Mouse (Mus musculus) mesoderm, embryonic 11.5 days (tissue): ENCODE measurements around the gene Appl1.
A peak's percentile ranks its signal among the peaks of the same experiment; 100 is the strongest.
"Not testable (repeated sequence)": the region's sequence is repeated elsewhere in the genome, so short reads cannot be mapped to it uniquely, and the experiment has no call there.

Experiments
- DNase-seq: peaks from one replicate; pipeline ENCODE4 v3.0.0-alpha.2; 2012; ENCODE audit warnings: low read depth, low spot score

The Appl1 gene

DNA sequence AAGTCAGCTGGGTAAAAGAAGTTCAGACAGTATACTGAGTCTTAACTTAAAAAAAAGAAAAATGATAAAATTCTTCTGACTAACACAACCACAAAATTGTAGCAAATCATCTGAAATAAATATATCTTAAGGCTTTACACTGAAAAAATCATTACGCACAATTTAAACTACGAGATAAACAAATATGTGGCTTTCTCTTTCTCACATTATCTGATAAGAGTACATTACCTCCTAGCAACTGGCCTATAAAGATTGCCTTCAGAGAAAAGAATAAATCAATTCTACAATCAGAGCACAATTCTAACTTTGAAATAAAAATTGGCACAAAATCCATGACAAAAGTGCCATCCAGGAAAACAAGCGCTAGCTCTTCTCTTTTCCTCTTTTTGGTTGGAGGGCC is 1.9 kb downstream of the Appl1 start:
- DNase-seq = no peak

DNA sequence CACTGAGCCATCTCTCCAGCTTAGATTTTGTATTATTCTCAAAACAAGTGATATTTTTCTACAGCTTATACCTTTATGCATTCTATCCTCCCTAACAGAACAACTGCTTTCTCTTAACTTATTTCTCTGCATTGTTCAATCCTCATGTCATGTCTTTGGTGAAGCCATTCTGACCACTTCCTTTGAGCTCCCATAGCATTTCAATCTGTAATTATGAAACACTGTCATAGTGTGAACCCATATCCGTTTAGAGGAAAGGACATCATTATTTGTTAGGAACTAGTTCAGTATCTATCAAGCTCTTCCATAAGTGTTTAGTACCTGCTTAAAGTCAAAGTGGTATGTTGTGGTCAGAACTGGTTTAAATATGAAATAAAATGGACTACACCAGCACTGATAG is 10.5 kb downstream of the Appl1 start:
- no peak for DNase-seq

- DNase-seq = not testable (repeated sequence)
Measured at GRCm38 (mm10) chr14:26956139-26956538, 14.9 kb downstream of the Appl1 start.

GRCm38 (mm10) chr14:26935558-26935957 is 35.5 kb downstream of the Appl1 start:
- no peak for DNase-seq

DNA sequence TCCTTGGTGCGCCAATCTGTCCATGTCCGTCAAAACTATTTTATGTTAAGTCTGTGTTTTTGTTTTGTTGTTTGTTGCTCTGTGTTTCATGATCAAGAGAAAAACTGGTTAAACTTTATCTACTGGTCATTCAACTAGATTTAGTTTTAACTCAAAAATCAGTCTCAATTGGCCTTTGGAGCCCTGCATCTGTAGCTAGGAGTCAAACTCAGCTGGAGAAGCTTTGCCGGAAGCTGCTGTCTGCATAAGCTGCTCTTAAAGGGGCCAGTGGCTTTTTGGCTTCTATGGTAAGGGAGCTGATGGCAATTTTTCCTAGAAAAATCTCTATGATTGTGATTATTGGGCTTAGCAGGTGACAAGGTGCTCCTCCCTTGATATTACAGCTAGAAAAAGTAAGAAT is 36.1 kb downstream of the Appl1 start:
- no peak for DNase-seq

GRCm38 (mm10) chr14:26923702-26924421 is 47.2 kb downstream of the Appl1 start:
- no peak for DNase-seq

DNA sequence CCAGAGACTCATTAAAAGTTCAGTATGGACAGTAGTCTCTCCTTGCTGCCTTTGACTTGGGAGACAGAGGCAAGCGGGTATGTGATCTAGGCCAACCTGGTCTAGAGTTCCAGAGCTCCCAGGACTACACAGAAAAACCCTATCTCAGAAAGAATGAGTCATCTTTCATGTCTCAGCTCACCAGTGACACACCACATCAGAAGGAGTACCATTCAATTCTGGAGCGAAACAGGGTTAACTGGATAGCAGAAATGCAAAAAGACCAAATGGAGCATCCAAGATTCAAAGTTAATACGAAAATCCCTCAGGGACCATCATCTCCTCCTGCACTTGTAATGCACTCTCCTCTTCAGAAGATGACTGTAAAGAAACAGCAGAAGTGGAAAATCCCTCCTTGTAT is 51.7 kb downstream of the Appl1 start:
- no peak for DNase-seq

DNA sequence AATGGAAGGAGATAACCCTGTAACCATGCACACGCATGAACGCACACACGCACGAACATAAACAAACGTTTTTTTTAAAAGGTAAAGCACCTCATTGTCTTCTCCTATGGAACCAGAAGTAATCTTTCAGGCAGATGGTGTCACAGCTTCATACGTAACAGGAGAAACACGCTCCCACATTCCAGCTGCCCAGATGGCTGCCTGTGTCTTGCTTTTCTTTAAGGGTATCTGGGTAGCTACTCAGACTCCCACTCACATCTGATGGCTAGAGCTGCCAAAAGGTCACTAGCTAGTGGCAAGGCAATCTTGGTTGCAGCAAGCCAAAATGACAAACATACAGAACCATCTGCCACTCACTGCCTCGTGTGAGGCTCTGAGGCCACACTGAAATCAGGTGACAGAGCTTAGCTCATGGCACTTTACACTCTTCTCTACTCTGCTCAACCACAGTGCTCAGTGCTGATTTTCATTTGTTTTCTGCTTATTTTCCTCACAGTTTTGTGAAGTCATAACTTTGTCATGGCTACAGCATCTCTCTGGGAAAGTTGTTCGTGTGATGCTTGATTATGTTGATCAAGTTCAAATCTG is 57.3 kb downstream of the Appl1 start:
- peak; percentile 56 for DNase-seq

- no peak for DNase-seq
Measured at GRCm38 (mm10) chr14:26911826-26912225, 59.2 kb downstream of the Appl1 start.

DNA sequence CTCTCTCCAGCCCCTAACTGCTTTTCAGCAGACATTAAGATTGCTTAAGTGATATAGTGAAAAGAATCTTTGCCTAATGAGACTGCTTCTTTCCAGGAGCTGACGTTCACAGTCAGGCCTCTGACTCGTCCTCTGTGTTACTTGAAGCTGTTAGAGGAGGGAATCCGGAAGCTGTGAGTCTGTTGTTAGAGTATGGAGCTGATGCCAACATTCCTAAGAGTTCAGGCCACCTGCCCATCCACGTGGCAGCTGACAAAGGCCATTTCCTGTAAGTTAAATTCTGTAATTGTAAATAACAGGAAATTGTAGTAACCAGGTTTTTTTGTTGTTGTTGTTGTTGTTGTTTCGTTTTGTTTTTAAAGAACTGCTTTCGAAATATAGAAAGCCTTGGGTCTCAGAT is 59.8 kb downstream of the Appl1 start:
- no peak for DNase-seq

DNA sequence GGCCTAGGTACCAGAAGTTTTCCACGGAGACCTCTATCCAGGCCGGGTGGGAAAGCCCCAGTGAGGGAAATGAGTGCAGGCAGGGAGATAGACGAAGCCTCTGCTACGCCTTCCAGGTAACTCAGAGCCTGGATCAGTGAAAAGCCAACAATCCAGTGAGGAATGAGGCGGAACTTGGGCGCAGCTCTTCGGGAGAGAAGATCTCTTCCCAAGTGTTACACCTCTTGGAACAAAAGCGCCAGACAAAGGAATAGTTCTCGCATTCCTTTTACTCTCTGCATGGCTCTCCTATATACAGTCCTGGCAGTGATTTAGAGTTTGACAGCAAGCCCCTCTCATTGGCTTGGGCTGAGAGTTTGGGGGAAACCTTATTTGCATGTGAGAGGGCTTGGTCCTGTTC is 60.6 kb downstream of the Appl1 start:
- not testable (repeated sequence) for DNase-seq

GRCm38 (mm10) chr14:26907401-26907800 is 63.6 kb downstream of the Appl1 start:
- DNase-seq = no peak

- no peak for DNase-seq
Measured at GRCm38 (mm10) chr14:26900893-26901292, 70.1 kb downstream of the Appl1 start.

GRCm38 (mm10) chr14:26899490-26899889 is 71.5 kb downstream of the Appl1 start:
- no peak for DNase-seq

GRCm38 (mm10) chr14:26894392-26894791 is 76.6 kb downstream of the Appl1 start, which contains the start of gene Asb14:
TSS of gene Asb14 (plus strand) at chr14:26894557.
- DNase-seq = no peak

GRCm38 (mm10) chr14:26890777-26891176 is 80.3 kb downstream of the Appl1 start:
- no peak for DNase-seq

DNA sequence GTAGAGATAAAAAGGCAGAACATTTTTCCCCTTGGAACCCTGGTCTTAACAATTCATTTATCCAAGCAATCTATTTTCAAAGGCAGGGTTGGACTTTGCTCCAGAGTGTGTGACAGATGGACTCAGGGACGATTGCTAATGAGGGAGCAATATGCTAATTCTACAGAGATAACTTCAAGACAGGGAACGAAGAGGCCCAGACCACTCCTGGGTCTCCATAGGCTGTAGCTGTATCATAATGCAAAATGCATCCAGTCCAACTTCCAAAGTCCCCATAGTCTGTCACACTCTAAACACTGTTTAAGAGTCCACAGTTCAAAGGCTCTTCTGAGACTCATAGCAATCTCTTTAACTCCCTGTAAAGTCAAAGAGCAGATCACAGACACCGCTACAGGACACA is 83.8 kb downstream of the Appl1 start:
- DNase-seq = no peak

- DNase-seq = no peak
Measured at GRCm38 (mm10) chr14:26881700-26882099, 89.3 kb downstream of the Appl1 start.

DNA sequence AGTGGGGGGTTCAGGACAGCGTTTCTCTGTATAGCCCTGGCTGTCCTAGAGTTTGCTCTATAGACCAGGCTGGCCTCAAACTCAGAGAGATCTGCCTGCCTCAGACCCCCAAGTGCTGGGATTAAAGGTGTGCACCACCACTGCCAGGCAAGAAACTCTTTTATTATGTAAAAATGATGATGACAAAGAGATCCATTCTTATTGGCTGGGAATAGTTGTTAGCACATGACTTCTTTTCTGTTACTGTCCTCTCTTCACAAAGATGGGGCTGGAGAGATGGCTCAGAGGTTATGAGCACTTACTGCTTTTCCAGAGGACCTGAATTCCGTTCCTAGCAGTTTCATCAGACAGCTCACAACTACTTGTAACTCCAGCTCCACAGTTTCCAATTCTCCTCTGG is 91.1 kb downstream of the Appl1 start:
- no peak for DNase-seq

- DNase-seq = no peak
Measured at GRCm38 (mm10) chr14:26878756-26879155, 92.3 kb downstream of the Appl1 start.
